Mouse (Mus musculus): ENCODE data around the gene Prss29. TPM values are rescaled to one million over a fixed set of nuclear protein-coding genes. Genes with fewer than 3 reads are reported as not detected.

The Prss29 gene
- total and polyA plus RNA-seq, 3 experiments, result not detected

DNA sequence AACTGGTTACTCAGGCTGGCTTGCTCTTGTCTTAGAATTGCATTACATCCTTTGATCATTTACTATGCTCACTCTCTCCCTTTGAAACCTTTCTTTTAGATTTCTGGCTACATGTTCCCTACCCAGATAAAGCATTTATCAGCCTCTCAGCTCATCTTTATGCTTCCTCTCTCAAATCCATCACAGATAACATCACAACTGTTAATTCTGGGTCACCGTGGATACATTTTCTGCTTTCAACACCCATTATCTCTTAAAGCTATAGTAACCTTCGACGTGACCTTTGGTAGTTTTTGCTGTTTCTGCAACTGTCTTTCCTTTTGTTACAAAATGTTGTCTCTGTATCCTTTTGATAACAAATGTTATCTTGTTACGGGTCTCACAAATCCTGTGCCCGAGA lies 25.0 kb upstream of the Prss29 start (continued):
- TF ChIP-seq SIN3A (IDR thresholded peaks at IDR 0.05; ENCODE audit: low read length), result 0 out of 2 replicates have a peak, but pooled peaks have one; percentile 45

DNA sequence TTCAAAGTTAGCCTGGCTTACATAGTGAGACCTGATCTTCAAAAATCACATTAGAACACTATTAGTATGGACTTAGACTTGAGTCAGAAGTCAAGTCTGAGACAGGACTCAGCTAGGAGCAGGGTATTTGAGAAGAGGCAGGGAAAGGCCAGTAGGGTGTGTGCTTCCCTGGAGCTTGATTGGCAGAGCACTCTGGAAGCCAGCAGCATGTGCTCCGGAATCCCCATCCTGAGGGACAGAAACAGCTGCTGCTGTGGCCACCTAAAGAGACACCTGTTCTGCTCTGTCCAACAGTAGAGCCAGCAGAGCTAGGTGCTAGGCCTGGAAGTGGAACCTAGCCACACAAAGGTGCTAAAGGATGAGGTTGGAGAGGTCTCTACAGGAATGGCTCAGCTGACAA lies 24.3 kb upstream of the Prss29 start:
- Histone ChIP-seq H3K9ac (ENCODE audit: control insufficient read depth, low read depth, low read length, poor library complexity, severe bottlenecking) (no peak overlapping the region), H3K79me2 (ENCODE audit: control insufficient read depth, insufficient read depth, low read length, poor library complexity) (no peaks in the 10 kb centered on the region), H3K27me3 (ENCODE audit: control insufficient read depth in 1 of 2, insufficient read depth in 2 of 2, low read length in 2 of 2) (no peaks in the 10 kb centered on the region; a peak in 2 of 4 replicates), H3K9me3 (replicated peaks; ENCODE audit: insufficient read depth, low read length) (no peaks in the 10 kb centered on the region), H3K4me3 (ENCODE audit: control insufficient read depth in 1 of 2, insufficient read depth in 1 of 2, low read depth in 2 of 2, low read length in 2 of 2) (no peak overlapping the region), H3K36me3 (ENCODE audit: control insufficient read depth in 1 of 2, insufficient read depth in 2 of 2, low read length in 2 of 2) (peaks cover 0 to 18% of the 10 kb centered on the region in 2 experiments; a peak in 2 of 4 replicates), H3K27ac (ENCODE audit: control insufficient read depth, low read depth, low read length) (peak overlapping the region; percentile 74), H3K4me1 (ENCODE audit: control insufficient read depth in 1 of 2, insufficient read depth in 2 of 2, low read length in 2 of 2) (peaks cover 16 to 17% of the 10 kb centered on the region in 2 experiments)
- no peak for DNase-seq (ENCODE audit: low read depth, low spot score)
- TF ChIP-seq ZNF384 (IDR thresholded peaks at IDR 0.05; ENCODE audit: low read depth, low read length) (no peak), E2F4 (IDR thresholded peaks at IDR 0.05; ENCODE audit: borderline replicate concordance, low read depth, low read length) (no peak), SMC3 (IDR thresholded peaks at IDR 0.05; ENCODE audit: low read depth, low read length) (no peak), JUND (IDR thresholded peaks at IDR 0.05; ENCODE audit: low read depth, low read length) (no peak), SIN3A (IDR thresholded peaks at IDR 0.05; ENCODE audit: low read length) (no peak), ELF1 (IDR thresholded peaks at IDR 0.05; ENCODE audit: low read depth, low read length) (no peak), MAFK (IDR thresholded peaks at IDR 0.05; ENCODE audit: borderline replicate concordance, low read depth, low read length) (no peak), NRF1 (IDR thresholded peaks at IDR 0.05; ENCODE audit: insufficient read depth, low read depth, low read length, poor library complexity, severe bottlenecking) (no peak), MYC (IDR thresholded peaks at IDR 0.05; ENCODE audit: low read depth, low read length) (no peak), ETS1 (IDR thresholded peaks at IDR 0.05; ENCODE audit: low read depth, low read length) (no peak), BHLHE40 (IDR thresholded peaks at IDR 0.05; ENCODE audit: borderline replicate concordance, low read depth, low read length) (no peak)

DNA sequence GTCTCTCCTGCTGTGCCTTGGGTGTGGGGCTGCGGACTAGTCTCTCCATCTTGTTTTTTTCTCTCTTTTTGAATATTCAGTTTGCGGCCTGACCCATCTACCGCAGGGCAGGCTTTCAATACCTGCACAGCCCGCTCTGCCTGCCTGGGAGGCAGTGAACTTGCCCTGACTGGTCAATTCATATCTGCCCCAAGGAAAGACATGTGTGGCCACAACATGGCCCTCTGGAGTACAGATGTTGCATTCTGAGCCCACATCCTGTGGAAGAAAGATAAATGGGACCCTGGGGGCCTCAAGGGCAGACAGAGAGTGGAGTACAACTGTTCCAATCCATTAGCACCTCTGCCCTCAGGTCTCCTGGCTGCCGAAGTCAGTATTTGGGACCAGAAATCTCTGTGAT lies 20.4 kb upstream of the Prss29 start, which contains the start of gene Prss34:
Gene Prss34, plus strand, starts transcription at position 301 of the 400 bp plus-strand sequence.
- Histone ChIP-seq H3K9me3 (replicated peaks; ENCODE audit: insufficient read depth, low read length) (no peaks in the 10 kb centered on the region), H3K9ac (ENCODE audit: control insufficient read depth, low read depth, low read length, poor library complexity, severe bottlenecking) (no peak within 1 kb of the TSS), H3K4me3 (ENCODE audit: control insufficient read depth in 1 of 2, insufficient read depth in 1 of 2, low read depth in 2 of 2, low read length in 2 of 2) (no peak within 1 kb of the TSS), H3K36me3 (ENCODE audit: control insufficient read depth in 1 of 2, insufficient read depth in 2 of 2, low read length in 2 of 2) (peaks cover 0 to 15% of the 10 kb centered on the region in 2 experiments; a peak in 2 of 4 replicates), H3K27ac (ENCODE audit: control insufficient read depth, low read depth, low read length) (no peak within 1 kb of the TSS), H3K79me2 (ENCODE audit: control insufficient read depth, insufficient read depth, low read length, poor library complexity) (no peaks in the 10 kb centered on the region), H3K4me1 (ENCODE audit: control insufficient read depth in 1 of 2, insufficient read depth in 2 of 2, low read length in 2 of 2) (peaks cover 12 to 25% of the 10 kb centered on the region in 2 experiments), H3K27me3 (ENCODE audit: control insufficient read depth in 1 of 2, insufficient read depth in 2 of 2, low read length in 2 of 2) (no peaks in the 10 kb centered on the region; a peak in 2 of 4 replicates)
- no peak for DNase-seq (ENCODE audit: low read depth, low spot score)
- TF ChIP-seq ELF1 (IDR thresholded peaks at IDR 0.05; ENCODE audit: low read depth, low read length) (no peak), BHLHE40 (IDR thresholded peaks at IDR 0.05; ENCODE audit: borderline replicate concordance, low read depth, low read length) (no peak)

DNA sequence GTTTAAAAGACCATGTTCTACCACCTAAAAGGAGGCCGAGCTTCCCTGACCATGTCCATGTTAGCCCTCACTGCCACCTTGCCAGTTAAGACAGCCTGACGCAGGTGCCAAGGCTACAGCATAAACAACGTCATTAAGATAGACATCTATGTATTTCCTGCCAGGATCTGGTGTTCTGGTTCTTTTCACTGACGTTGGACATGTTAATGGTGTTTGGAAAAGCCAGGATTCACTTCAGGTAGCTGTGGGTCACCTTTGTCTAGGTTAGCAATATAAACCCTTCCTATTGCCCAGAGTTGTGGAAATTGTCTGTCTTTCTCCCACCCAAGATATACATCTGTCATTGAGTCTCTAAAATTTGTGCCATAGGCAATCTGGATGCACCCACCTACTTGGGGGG lies 10.1 kb upstream of the Prss29 start, which contains the start of gene Prss28:
Gene Prss28, plus strand, starts transcription at position 301 of the 400 bp plus-strand sequence.
- no peak within 1 kb of the TSS for H3K9ac ChIP-seq (ENCODE audit: control insufficient read depth, low read depth, low read length, poor library complexity, severe bottlenecking)
- H3K36me3 ChIP-seq (ENCODE audit: control insufficient read depth in 1 of 2, insufficient read depth in 2 of 2, low read length in 2 of 2), result no peaks in the 10 kb centered on the region
- no peaks in the 10 kb centered on the region for H3K79me2 ChIP-seq (ENCODE audit: control insufficient read depth, insufficient read depth, low read length, poor library complexity)
- H3K27ac ChIP-seq (ENCODE audit: control insufficient read depth, low read depth, low read length), result no peak within 1 kb of the TSS
- H3K4me1 ChIP-seq (ENCODE audit: control insufficient read depth in 1 of 2, insufficient read depth in 2 of 2, low read length in 2 of 2), result no peaks in the 10 kb centered on the region
- DNase-seq (ENCODE audit: low read depth, low spot score), result no peak
- H3K4me3 ChIP-seq (ENCODE audit: control insufficient read depth in 1 of 2, insufficient read depth in 1 of 2, low read depth in 2 of 2, low read length in 2 of 2), result no peak within 1 kb of the TSS
- TF ChIP-seq GATA1 (IDR thresholded peaks at IDR 0.05; ENCODE audit: low read depth, low read length), result no peak
- no peaks in the 10 kb centered on the region for H3K9me3 ChIP-seq (replicated peaks; ENCODE audit: insufficient read depth, low read length)
- peaks cover 1 to 7% of the 10 kb centered on the region in 2 experiments; a peak in 3 of 4 replicates for H3K27me3 ChIP-seq (ENCODE audit: control insufficient read depth in 1 of 2, insufficient read depth in 2 of 2, low read length in 2 of 2)
